Mouse (Mus musculus) liver, embryonic 12.5 days (tissue): ENCODE results near the gene Sez6l. TPM values are rescaled to one million over a fixed set of nuclear protein-coding genes. Genes with fewer than 3 reads are reported as not detected.

Experiments
- ATAC-seq: fragments of 200-750 bp; cut with Nextera tagmentation; 2 replicates; pipeline ENCODE4 v1.8.0; 2017; ENCODE audit warnings: moderate number of reproducible peaks, mild to moderate bottlenecking, moderate library complexity
- H3K27ac ChIP-seq: fragments of 300-500 bp; sonication (generic); 2 replicates; pipeline ENCODE4 v1.5.1; 2016; ENCODE audit warnings: mild to moderate bottlenecking
- H3K27me3 ChIP-seq: fragments of 300-500 bp; sonication (generic); replicated peaks from 2 replicates; pipeline ENCODE4 v1.6.1; 2016; ENCODE audit warnings: mild to moderate bottlenecking, moderate library complexity
- H3K36me3 ChIP-seq: fragments of 300-500 bp; sonication (generic); 2 replicates; pipeline ENCODE4 v1.6.1; 2016; ENCODE audit warnings: mild to moderate bottlenecking, moderate library complexity
- H3K4me1 ChIP-seq: fragments of 300-500 bp; sonication (generic); 2 replicates; pipeline ENCODE4 v1.6.1; 2016
- H3K4me2 ChIP-seq: fragments of 300-500 bp; sonication (generic); 2 replicates; pipeline ENCODE4 v1.6.1; 2016; ENCODE audit warnings: mild to moderate bottlenecking, moderate library complexity
- H3K4me3 ChIP-seq: fragments of 300-500 bp; sonication (generic); 2 replicates; pipeline ENCODE4 v1.5.1; 2016; ENCODE audit warnings: mild to moderate bottlenecking, moderate library complexity
- H3K9ac ChIP-seq: fragments of 300-500 bp; sonication (generic); 2 replicates; pipeline ENCODE4 v1.6.1; 2016; ENCODE audit warnings: mild to moderate bottlenecking, moderate library complexity
- H3K9me3 ChIP-seq: fragments of 300-500 bp; sonication (generic); replicated peaks from 2 replicates; pipeline ENCODE4 v1.6.1; 2016; ENCODE audit warnings: mild to moderate bottlenecking, moderate library complexity
- WGBS: fragments of 180-500 bp; shearing (Covaris S2); methylation state at CpG from one replicate; pipeline ENCODE4 v1.1.7; 2016; ENCODE audit not compliant: insufficient replicate concordance; 5-methylcytosine and 5-hydroxymethylcytosine counted together
- polyA plus RNA-seq: library from polyadenylated mRNA; unstranded; fragments of >200 nt; fragmentation: Nextera tagmentation; extraction: Ambion mirVana; gene quantifications from 2 replicates; pipeline ENCODE4 v1.2.1, GENCODE M21; 2016

The Sez6l gene
- polyA plus RNA-seq, 1 experiment from 2014 or later, result 0.06 TPM

- Histone ChIP-seq H3K4me2 (no peak overlapping the region), H3K9ac (no peak overlapping the region), H3K4me1 (peaks cover 35% of the 10 kb centered on the region), H3K36me3 (no peaks in the 10 kb centered on the region), H3K9me3 (no peaks in the 10 kb centered on the region), H3K27ac (no peak overlapping the region), H3K27me3 (no peaks in the 10 kb centered on the region), H3K4me3 (no peak overlapping the region)
- WGBS, result 26% methylated on average over 13 of the region's 13 CpGs
- ATAC-seq, result no peak
Observed at GRCm38 (mm10) chr5:112384805-112385472, 192.0 kb downstream of the Sez6l start.

- Histone ChIP-seq H3K27ac (no peak overlapping the region), H3K4me2 (no peak overlapping the region), H3K4me1 (peaks cover 35% of the 10 kb centered on the region), H3K4me3 (no peak overlapping the region), H3K27me3 (no peaks in the 10 kb centered on the region), H3K9me3 (no peaks in the 10 kb centered on the region), H3K9ac (no peak overlapping the region), H3K36me3 (peaks cover 21% of the 10 kb centered on the region; the same call in 1 of the 2 replicates)
- ATAC-seq, result no peak
- 69% methylated on average over 17 of the region's 17 CpGs for WGBS
Observed at GRCm38 (mm10) chr5:112382641-112383330, 194.2 kb downstream of the Sez6l start.

DNA sequence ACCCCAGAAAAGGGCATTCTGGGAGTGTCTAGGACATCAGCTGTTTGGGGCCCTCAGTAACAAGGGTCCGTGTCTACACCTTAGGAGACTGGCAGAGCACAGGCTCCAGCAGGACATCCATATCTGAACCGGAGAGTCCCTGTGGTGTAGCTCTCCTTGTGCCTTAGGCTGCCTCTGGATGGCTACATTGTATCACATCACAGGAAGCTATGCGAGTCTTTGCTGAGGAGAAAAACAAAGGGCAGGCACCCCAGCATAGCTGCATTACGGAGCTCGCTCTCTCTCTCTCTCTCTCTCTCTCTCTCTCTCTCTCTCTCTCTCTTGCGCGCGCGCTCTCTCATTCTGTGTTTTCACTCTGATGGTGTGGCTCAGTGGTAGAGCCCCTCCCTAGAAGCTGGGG lies 194.9 kb downstream of the Sez6l start:
- H3K9me3 ChIP-seq, result no peaks in the 10 kb centered on the region
- H3K4me1 ChIP-seq, result peaks cover 34% of the 10 kb centered on the region
- no peak overlapping the region for H3K4me2 ChIP-seq
- ATAC-seq, result no peak
- no peaks in the 10 kb centered on the region for H3K27me3 ChIP-seq
- WGBS, result 76% methylated on average over 8 of the region's 9 CpGs
- H3K4me3 ChIP-seq, result no peak overlapping the region
- peaks cover 26% of the 10 kb centered on the region; the same call in 1 of the 2 replicates for H3K36me3 ChIP-seq
- no peak overlapping the region for H3K27ac ChIP-seq
- H3K9ac ChIP-seq, result no peak overlapping the region

- 63% methylated on average over 11 of the region's 11 CpGs for WGBS
Observed at GRCm38 (mm10) chr5:112381154-112381553, 195.8 kb downstream of the Sez6l start.

DNA sequence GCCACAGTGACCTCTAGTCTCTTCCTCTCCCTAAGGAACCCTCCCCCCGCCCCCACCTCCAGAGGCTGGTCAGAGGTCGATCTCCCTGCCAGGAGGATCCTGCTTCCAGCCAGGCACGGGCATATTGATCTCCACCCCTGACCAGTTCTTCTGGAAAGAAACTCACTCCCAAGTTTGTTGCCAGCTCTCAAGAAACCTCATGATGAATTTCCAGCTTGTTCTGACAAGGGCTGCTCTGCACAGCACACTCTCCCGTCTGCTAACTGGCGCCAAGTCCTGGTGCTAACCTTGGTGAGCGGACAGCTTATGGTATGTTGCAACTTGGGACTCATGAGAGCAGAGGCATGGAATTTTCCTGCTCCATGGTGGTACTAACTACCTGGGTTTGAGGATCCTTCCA lies 198.3 kb downstream of the Sez6l start:
- ATAC-seq, result no peak
- H3K4me3 ChIP-seq, result no peak overlapping the region
- H3K9ac ChIP-seq, result no peak overlapping the region
- peaks cover 9% of the 10 kb centered on the region for H3K4me1 ChIP-seq
- H3K4me2 ChIP-seq, result no peak overlapping the region
- H3K9me3 ChIP-seq, result no peaks in the 10 kb centered on the region
- H3K36me3 ChIP-seq, result peaks cover 49% of the 10 kb centered on the region
- H3K27me3 ChIP-seq, result no peaks in the 10 kb centered on the region
- H3K27ac ChIP-seq, result no peak overlapping the region
- WGBS, result 71% methylated on average over 6 of the region's 6 CpGs

More at GRCm38 (mm10) chr5:112381154-112381553, 195.8 kb downstream of the Sez6l start:
- H3K27ac ChIP-seq, result no peak overlapping the region
- no peak for ATAC-seq
- H3K9me3 ChIP-seq, result no peaks in the 10 kb centered on the region
- no peaks in the 10 kb centered on the region for H3K27me3 ChIP-seq
- peaks cover 26% of the 10 kb centered on the region; the same call in 1 of the 2 replicates for H3K36me3 ChIP-seq
- H3K4me2 ChIP-seq, result no peak overlapping the region
- H3K9ac ChIP-seq, result no peak overlapping the region
- H3K4me1 ChIP-seq, result peaks cover 26% of the 10 kb centered on the region
- no peak overlapping the region for H3K4me3 ChIP-seq

GRCm38 (mm10) chr5:112377380-112377779 lies 199.6 kb downstream of the Sez6l start:
- peaks cover 8% of the 10 kb centered on the region for H3K4me1 ChIP-seq
- H3K27ac ChIP-seq, result no peak overlapping the region
- no peak overlapping the region for H3K9ac ChIP-seq
- WGBS, result 88% methylated on average over 1 of the region's 1 CpGs
- no peaks in the 10 kb centered on the region for H3K27me3 ChIP-seq
- H3K4me3 ChIP-seq, result no peak overlapping the region
- H3K36me3 ChIP-seq, result peaks cover 61% of the 10 kb centered on the region
- H3K9me3 ChIP-seq, result no peaks in the 10 kb centered on the region
- no peak for ATAC-seq
- H3K4me2 ChIP-seq, result no peak overlapping the region

GRCm38 (mm10) chr5:112376111-112376510 lies 200.9 kb downstream of the Sez6l start:
- WGBS, result 59% methylated on average over 4 of the region's 4 CpGs
- Histone ChIP-seq H3K4me2 (no peak overlapping the region), H3K9ac (no peak overlapping the region), H3K27me3 (no peaks in the 10 kb centered on the region), H3K4me3 (no peak overlapping the region), H3K27ac (no peak overlapping the region; the same call in 1 of the 2 replicates), H3K36me3 (peaks cover 74% of the 10 kb centered on the region), H3K9me3 (no peaks in the 10 kb centered on the region), H3K4me1 (peaks cover 4% of the 10 kb centered on the region; the same call in 1 of the 2 replicates)
- peak; percentile 61; the same call in 1 of the 2 replicates for ATAC-seq

GRCm38 (mm10) chr5:112371933-112372332 lies 205.1 kb downstream of the Sez6l start:
- Histone ChIP-seq H3K9me3 (no peaks in the 10 kb centered on the region), H3K9ac (no peak overlapping the region), H3K27me3 (no peaks in the 10 kb centered on the region), H3K36me3 (peaks cover 78% of the 10 kb centered on the region), H3K4me1 (peaks cover 4% of the 10 kb centered on the region; the same call in 1 of the 2 replicates), H3K4me2 (no peak overlapping the region), H3K4me3 (no peak overlapping the region), H3K27ac (no peak overlapping the region)
- WGBS, result 75% methylated on average over 7 of the region's 7 CpGs
- no peak for ATAC-seq

- H3K4me3 ChIP-seq, result no peak overlapping the region
- no peak for ATAC-seq
- H3K27ac ChIP-seq, result no peak overlapping the region
- WGBS, result 87% methylated on average over 12 of the region's 12 CpGs
- no peaks in the 10 kb centered on the region for H3K4me1 ChIP-seq
- no peak overlapping the region for H3K4me2 ChIP-seq
- H3K9me3 ChIP-seq, result no peaks in the 10 kb centered on the region
- H3K36me3 ChIP-seq, result peaks cover 83% of the 10 kb centered on the region
- H3K9ac ChIP-seq, result no peak overlapping the region
- H3K27me3 ChIP-seq, result no peaks in the 10 kb centered on the region
Observed at GRCm38 (mm10) chr5:112370236-112370813, 206.7 kb downstream of the Sez6l start.

DNA sequence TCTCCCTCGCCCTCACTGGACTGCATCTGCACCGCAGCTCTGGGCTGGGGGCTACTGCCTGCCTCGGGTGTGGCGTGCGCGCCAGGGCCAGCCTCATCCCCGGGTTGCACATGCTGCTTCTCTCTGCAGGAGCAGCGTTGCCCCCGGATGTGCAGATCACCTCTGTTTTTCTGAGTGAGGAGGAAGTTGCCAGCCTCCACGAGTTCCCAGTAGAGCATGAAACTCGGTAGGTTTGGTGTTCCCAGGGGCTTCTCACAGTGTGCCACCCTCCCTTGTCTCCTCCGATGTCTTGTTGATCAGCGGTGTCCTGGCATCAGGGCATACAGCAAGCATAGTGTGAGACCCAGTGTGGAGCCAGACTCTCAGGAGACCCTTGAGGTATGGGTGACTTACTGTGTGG lies 207.7 kb downstream of the Sez6l start:
- WGBS, result 82% methylated on average over 13 of the region's 13 CpGs
- no peak for ATAC-seq
- Histone ChIP-seq H3K9me3 (no peaks in the 10 kb centered on the region), H3K9ac (no peak overlapping the region), H3K36me3 (peaks cover 83% of the 10 kb centered on the region), H3K4me1 (no peaks in the 10 kb centered on the region), H3K4me2 (no peak overlapping the region), H3K4me3 (no peak overlapping the region), H3K27ac (no peak overlapping the region), H3K27me3 (no peaks in the 10 kb centered on the region)
